Mouse (Mus musculus) left cerebral cortex, postnatal 10 days (tissue): ENCODE measurements at regions not wholly inside any gene's neighbourhood (a gene's known extent, or its start where the extent isn't known, plus 50 kb on each side); places are given as distances from the start of the nearest gene placed in this dataset.

ENCODE experiments used
- DNase-seq, 2 experiments: peaks; one replicate each; pipeline ENCODE4 v3.0.0; 2021 to 2022; ENCODE audit warnings: low spot score in 2 of 2, mixed read lengths in 1 of 2; ENCODE audit errors: extremely low spot score in 1 of 2
- intact Hi-C: fragments of 180-260 bp; cut with DNase I; formaldehyde crosslinking; loops from one replicate; pipeline ENCODE4 v1.15.1; 2025

GRCm38 (mm10) chr7:71704661-71705240 lies 353.5 kb upstream of the Gm10295 start:
- DNase-seq: no peak
- intact Hi-C loops: no loop called here
